Mouse (Mus musculus) thymus, postnatal 0 days (tissue): ENCODE data around the gene Gm7347. TPM values are rescaled to one million over a fixed set of nuclear protein-coding genes. Genes with fewer than 3 reads are reported as not detected.
"Not testable (repeated sequence)": the region's sequence is repeated elsewhere in the genome, so short reads cannot be mapped to it uniquely, and the experiment has no call there.

Experiments
- DNase-seq: peaks from one replicate; pipeline ENCODE4 v3.0.0-alpha.2; 2015; ENCODE audit warnings: low spot score
- polyA plus RNA-seq: library from polyadenylated mRNA; unstranded; fragments of >200 nt; fragmentation: Nextera tagmentation; extraction: Ambion mirVana; gene quantifications from 2 replicates; pipeline ENCODE4 v1.2.1, GENCODE M21; 2015

Gm7347 gene
- polyA plus RNA-seq: not detected in 2 replicates

DNA sequence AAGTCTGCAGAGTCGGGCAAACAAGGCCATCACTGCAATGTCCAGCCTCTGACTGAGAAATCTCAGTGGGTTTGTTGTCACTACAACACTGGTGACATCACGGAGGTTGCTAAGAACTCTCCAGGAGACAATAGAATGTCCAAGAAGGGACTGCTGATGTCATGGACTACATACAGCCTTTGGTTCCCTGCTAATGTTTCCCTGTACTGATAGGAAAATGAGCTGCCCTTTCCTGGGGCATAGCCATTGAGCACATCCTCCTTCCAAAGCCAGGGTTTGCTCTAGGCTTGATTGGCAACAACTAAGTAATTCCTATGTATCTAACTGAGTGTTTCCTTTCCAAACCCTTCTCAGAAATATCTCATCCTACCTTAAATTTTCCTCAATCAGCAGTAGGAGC is at the start of gene Gm7347:
Gm7347 (minus strand) TSS at position 101 of the 400 bp plus-strand sequence.
- DNase-seq: not testable (repeated sequence)

GRCm38 (mm10) chr5:26105262-26105661 is 46.9 kb upstream of the Gm7347 start, which contains the start of gene 5031410I06Rik:
Gene 5031410I06Rik, minus strand, starts transcription at chr5:26105362.
- not testable (repeated sequence) for DNase-seq

DNA sequence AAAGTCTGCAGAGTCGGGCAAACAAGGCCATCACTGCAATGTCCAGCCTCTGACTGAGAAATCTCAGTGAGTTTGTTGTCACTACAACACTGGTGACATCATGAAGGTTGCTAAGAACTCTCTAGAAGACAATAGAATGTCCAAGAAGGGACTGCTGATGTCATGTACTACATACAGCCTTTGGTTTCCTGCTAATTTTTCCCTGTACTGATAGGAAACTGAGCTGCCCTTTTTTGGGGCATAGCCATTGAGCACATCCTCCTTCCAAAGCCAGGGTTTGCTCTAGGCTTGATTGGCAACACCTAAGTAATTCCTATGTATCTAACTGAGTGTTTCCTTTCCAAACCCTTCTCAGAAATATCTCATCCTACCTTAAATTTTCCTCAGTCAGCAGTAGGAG is 30.8 kb upstream of the Gm7347 start, which contains the start of gene Gm10471:
Gm10471 (minus strand) TSS at position 101 of the 400 bp plus-strand sequence.
- not testable (repeated sequence) for DNase-seq

DNA sequence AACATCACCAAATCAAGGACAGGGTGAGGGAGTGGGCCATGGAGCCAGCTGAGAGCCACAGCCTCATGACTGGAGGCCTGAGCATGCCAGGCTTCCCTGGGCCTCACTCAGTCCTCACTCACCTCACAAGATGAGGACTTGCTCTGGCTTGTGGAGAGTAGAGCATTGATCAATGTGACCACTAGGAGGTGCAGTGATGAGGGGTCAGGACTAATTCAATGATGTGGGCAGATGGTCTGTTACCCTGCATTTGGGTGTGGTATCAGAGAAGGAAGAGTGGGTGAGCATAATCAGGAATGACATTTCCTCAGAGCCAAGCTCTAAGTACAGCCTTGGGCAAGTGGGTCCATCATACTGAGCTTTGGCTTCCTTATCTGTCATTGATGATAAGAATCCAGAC is 20.6 kb upstream of the Gm7347 start:
- DNase-seq: peak; percentile 1

GRCm38 (mm10) chr5:26070716-26071115 is 12.3 kb upstream of the Gm7347 start:
- no peak for DNase-seq

DNA sequence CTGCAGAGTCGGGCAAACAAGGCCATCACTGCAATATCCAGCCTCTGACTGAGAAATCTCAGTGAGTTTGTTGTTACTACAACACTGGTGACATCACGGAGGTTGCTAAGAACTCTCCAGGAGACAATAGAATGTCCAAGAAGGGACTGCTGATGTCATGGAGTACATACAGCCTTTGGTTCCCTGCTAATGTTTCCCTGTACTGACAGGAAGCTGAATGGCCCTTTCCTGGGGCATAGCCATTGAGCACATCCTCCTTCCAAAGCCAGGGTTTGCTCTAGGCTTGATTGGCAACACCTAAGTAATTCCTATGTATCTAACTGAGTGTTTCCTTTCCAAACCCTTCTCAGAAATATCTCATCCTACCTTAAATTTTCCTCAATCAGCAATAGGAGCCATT is 18.9 kb downstream of the Gm7347 start, which contains the start of gene Speer4a:
Speer4a (minus strand) TSS at position 101 of the 400 bp plus-strand sequence.
- DNase-seq: not testable (repeated sequence)

DNA sequence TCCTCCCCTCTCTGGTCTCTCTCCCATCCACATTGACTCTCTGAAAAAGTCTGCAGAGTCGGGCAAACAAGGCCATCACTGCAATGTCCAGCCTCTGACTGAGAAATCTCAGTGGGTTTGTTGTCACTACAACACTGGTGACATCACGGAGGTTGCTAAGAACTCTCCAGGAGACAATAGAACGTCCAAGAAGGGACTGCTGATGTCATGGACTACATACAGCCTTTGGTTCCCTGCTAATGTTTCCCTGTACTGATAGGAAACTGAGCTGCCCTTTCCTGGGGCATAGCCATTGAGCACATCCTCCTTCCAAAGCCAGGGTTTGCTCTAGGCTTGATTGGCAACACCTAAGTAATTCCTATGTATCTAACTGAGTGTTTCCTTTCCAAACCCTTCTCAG is 35.6 kb downstream of the Gm7347 start, which contains the start of gene Gm5862:
Gm5862 (minus strand) TSS at position 101 of the 400 bp plus-strand sequence.
- DNase-seq: not testable (repeated sequence)

- DNase-seq: not testable (repeated sequence)
These were observed 50.7 kb downstream of the Gm7347 start for GRCm38 (mm10) chr5:26007697-26008096.

- DNase-seq: not testable (repeated sequence)
These were observed 51.3 kb downstream of the Gm7347 start for GRCm38 (mm10) chr5:26006937-26007695.

- DNase-seq: not testable (repeated sequence)
These were observed 53.7 kb downstream of the Gm7347 start, which contains the start of gene Gm1979 for GRCm38 (mm10) chr5:26004698-26005097. Gene Gm1979, minus strand, starts transcription at chr5:26004798.

Other genes with a start within 250 kb of the Gm7347 start
- gene Gm21663, start 116.2 kb downstream of the Gm7347 start, polyA plus RNA-seq: not detected in 2 replicates
- gene Gm21671, start 104.2 kb downstream of the Gm7347 start, polyA plus RNA-seq: not detected in 2 replicates
- not detected in 2 replicates for gene Gm21680, start 85.9 kb downstream of the Gm7347 start, polyA plus RNA-seq
- gene Gm21698, start 69.9 kb downstream of the Gm7347 start, polyA plus RNA-seq: 0.10 TPM in 1 of 2 replicates, not detected in the other
- 0.09 TPM in 1 of 2 replicates, not detected in the other for gene Gm1979, start 53.8 kb downstream of the Gm7347 start, polyA plus RNA-seq
- gene Gm5862, start 35.7 kb downstream of the Gm7347 start, polyA plus RNA-seq: not detected in 2 replicates
- not detected in 2 replicates for gene Speer4a, start 19.0 kb downstream of the Gm7347 start, polyA plus RNA-seq
- not detected in 2 replicates for gene Gm10471, start 30.7 kb upstream of the Gm7347 start, polyA plus RNA-seq
- 0.09 TPM in 1 of 2 replicates, not detected in the other for gene 5031410I06Rik, start 46.8 kb upstream of the Gm7347 start, polyA plus RNA-seq
- gene Gm10220, start 62.8 kb upstream of the Gm7347 start, polyA plus RNA-seq: 0.05 TPM in 1 of 2 replicates, not detected in the other
- 0.10 TPM in 1 of 2 replicates, not detected in the other for gene Gm7361, start 199.1 kb upstream of the Gm7347 start, polyA plus RNA-seq